Mouse (Mus musculus) thymus, postnatal 10 days (tissue): ENCODE measurements around the gene Il20rb.

Source experiments
- DNase-seq, 2 experiments: peaks; one replicate each; pipeline ENCODE4 v3.0.0; 2021; ENCODE audit warnings: low spot score in 2 of 2

Il20rb gene

DNA sequence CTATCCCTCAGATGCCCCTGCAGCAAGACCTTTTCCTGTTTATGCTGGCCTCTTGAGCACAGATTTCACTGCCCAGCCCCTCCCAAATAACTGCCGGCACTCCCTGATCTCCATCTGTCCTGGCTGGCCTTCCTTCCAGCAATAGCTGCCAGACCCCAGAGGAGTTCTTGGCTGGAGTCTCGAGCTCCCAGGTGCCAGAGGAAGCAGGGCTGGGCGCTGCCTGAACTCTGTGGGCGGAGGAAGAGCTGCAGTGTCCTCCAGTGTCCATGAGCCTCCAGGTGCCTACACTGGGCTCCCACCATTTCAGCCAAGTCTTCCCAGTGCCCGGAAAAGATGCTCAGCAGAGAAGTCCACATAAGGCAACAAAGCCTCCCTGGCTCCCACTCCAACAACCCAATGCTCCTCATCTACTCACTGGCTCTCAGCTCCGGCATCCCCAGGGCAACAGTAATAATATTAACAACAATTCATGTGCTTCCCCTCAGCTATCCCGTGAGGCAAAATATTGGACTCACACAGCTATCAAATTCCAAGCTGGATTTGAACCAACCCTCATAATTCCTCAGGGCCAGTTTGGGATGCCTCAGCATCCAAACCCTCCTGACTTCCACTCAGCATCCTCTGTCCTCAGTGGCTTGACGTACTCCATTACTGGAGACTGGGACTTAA is 15.5 kb downstream of the Il20rb start:
- no peak for DNase-seq

DNA sequence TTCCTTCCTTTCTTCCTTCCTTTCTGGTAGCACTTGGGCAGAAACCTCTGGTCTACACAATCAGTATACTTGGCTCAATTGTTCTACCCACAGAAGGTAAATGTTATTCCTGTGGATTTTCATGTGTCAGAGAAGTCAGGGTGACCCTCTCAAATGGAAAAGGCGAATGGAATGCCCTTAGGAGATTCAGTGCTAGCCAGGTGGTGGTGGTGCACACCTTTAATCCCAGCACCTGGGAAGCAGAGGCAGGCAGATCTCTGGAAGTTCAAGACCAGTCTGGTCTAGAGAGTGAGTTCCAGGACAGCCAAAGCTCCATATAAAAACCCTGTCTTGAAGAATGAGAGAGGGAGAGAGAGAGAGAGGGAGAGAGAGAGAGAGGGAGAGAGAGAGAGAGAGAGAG is 16.4 kb downstream of the Il20rb start:
- DNase-seq: no peak

DNA sequence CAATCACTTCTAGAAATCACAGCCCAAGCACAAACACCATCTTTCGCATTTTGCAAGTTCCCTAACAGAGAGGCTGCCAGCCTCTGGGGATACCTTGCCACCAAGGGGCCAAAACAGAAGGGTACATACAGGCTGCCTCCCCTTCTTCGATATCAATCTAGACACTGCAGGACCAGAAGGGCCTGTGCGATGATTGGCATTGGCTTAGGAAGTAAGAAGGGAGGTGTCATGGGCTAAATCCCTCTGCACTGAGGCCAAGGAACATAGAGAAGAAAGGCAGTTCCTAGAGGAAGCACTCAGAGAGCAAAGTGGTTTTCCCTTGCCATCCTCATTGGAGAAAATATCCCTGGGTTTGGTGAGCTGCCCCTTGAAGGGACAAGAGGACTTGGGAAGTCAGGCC is 16.9 kb downstream of the Il20rb start:
- DNase-seq: no peak

DNA sequence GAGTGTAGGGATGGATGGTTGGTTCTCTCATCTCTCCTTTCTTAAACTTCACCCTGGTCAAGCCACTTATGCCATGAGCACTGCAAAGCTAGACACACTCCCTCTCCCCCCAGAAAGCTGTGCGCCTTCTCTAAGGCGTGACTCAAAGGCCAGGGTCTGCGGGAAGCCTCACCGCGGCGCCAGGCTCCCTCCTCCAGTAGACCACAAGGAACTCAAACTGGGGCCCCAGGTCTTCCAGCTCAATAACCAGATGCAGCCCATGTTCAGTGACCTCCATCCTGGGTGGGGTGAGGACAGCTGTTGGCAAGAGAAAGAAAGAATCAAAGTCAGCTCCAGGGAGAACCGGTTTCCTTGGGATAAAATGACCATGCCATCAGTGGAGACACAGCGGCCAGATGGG is 18.4 kb downstream of the Il20rb start:
- DNase-seq: no peak

DNA sequence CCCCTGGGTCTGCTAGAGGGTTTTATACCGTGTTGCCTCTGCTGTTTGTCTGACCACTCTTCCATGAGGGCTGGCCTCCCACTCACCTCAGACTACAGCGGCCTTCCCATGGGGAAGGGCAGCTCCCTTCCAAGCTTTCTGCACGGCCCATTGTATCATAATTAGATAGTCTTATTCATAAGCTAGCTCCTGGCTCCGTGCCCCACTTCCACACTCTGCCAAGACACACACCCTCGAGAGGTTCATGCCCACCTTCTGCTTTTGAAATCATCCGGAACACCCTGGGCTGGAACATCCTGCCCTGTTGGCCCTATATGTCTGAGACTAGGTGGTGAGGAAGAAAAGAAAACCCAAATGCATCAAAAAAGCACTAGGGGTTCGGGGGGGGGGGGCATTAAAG is 18.9 kb downstream of the Il20rb start:
- no peak for DNase-seq

DNA sequence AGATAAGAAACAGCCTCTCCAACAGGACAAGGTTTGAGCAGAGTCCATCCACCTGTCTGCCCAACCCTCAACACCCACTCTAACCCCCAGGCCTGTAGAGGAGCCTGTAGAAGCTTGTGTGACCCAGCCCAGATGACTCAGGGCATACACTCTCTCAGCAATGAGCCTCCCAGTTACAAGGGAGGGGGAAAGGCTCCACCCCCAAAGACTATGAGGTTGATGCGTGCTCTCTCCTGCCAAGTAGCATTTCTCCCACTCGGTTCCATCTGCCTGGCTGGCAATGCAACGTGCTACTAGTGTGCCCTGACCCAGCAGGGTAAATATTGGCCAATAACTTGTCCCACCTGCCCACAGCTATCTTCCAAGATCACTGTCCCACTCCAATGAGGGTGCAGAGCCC is 19.8 kb downstream of the Il20rb start:
- DNase-seq: no peak

DNA sequence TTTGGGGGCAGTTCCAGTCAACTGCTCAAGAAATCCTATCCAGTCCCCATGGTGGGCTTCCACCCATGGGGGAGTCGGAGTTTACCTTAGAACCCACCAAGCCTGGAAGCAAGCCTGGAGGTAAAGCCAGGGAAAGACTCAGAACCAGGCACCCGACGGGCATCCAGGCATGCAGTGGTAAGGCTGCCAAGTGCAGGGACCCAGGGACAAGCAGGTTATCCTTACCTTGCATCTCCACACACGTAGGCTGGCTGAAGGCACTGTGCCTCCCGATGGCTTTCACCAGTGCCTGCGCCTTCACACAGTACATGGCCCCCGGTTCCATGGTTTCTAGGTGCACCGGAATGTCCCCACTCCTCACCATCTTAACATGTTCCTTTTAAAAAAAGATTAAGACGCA is 20.6 kb downstream of the Il20rb start:
- DNase-seq: no peak

DNA sequence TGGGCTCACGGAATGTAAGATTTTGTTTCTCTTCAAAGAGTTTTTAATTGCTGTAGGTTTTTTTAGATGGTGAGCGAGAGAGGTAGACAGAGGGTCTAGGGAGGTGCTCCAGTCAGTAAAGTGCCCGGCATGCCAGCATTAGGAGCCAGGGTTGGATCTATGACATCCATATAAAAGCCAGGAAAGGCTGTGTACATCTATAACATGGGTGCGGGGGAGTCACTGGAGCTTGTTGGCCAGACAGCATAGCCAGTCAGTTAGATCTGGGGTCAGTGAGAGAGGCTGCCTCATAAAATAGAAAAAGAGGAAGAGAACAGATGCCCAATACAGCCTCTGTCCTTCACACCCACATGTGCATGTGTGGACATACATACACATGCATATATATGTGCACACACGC is 21.2 kb downstream of the Il20rb start:
- DNase-seq: no peak

DNA sequence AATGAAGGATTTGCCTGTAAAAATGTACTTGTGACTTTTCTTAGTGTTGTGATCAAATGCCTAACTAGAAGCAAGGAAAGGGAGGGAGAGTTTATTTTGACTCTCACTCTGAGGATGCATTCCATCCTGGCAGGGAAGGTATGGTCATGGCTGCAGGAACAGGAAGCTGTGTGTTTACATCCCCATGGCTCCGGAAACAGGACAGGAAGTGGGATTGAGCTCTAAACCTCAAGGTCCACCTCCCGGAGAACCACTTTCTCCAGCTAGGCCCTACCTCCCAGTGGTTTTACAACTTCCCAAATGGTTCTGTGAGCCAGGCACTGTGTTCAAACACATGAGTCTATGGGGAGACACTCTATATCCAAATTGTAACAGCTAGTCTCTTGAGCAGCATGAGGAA is 22.8 kb downstream of the Il20rb start:
- no peak for DNase-seq

DNA sequence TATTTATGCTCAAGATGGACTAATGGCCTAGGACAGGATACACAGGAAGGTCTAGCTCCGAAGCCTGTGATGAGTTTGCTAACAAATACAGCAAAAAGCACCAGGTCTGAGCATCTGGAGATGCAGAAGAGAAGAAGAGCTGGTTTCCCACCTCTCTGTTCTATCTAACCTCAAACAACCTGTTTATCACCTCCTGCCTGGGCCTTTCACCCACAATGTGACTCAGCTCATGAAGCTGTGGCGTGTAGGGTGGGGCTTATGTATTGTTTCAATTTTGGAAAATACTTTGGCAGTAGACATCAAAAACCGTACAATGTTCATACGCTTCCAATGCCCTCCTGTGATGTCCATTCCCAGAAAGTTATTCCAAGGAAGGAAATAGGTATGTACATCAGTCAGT is 24.5 kb downstream of the Il20rb start:
- no peak for DNase-seq

DNA sequence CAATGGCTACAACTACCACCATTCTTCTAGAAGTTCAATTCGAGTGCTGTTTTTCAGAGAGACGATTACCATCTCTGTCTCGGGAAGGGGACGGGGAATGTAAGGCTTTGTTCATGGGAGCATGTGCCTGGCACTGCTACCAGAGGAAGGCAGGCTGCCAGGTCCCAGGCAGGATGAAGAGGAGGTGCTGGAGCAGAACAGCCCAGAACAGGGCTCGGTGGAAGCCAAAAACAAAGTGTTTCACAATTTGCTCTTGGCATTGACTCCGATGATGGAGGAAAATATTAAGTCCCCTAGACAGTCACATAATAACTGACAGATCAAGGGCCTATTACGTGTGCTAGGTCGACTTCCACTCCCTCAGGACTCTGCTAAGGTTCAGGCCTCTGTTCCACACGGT is 24.9 kb downstream of the Il20rb start:
- DNase-seq: no peak

DNA sequence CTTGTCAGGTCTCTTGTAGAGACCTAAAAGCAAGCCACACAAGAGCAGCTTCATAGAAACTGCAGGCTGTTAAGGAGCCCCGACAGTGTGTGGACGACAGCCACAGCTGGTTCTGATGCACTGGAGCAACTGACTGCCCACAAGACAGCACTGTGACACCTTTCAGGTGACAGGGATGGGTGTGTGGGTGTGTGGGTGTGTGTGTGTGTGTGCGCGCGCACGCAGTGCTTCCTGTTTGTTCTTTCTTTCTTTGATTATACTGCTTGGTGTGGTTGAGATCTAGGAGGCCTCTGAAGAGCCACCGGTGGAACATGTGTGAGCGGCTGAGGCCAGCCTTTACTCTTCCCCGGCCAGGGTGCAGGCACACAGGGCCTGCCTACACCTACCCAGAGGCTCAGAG is 26.4 kb downstream of the Il20rb start:
- peak; percentile 75 for DNase-seq

DNA sequence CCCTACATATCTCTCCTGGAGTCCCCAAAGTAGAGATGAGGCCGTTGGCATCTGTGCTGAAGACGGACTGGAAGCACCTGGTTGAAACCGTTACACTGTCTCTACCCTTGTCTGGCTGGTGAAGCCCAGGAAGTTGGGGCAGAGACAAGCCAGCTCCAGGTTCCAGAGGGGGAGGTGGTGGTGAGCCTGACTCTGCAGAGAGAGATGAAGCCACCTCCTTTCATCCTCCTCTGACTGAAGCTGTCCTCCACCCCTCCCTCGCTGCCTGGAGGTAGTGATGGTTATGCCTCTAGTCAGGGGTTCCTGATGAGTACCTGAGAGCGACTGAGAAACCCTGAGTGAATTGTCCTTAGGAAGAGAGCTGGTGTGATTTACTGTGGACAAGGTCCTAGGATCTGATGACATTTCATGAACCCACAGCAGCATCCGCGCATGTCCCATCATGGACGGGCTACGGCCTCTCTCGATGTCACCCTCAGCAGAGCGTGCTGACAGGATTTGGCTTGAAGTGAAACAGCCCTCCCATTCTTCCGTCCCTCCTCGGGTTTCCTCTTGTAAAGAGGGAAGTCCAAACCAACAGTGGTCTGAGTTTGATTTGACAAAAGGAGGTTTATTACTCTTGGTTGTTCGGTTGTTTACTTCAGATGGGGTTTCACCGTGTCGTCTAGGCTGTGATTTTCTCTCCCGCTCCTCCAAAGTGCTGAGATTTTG is 28.5 kb downstream of the Il20rb start:
- DNase-seq: peak; percentile 66 to 78

DNA sequence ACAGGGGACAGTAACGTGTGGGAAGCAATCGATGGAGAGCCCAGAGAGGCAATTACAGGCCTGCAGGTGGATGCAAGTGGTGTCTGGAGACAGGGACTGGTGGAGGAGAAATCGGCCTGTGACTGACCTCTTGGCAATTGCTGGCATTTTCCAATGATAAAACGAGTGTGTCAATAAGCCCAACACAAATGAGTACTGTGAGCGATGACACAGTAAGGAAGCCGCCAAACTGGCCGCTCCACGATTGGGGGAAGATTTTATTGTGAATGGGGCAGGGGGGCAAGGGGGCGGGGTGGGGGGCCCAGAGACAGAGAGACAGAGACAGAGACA is 32.0 kb downstream of the Il20rb start:
- no peak for DNase-seq

DNA sequence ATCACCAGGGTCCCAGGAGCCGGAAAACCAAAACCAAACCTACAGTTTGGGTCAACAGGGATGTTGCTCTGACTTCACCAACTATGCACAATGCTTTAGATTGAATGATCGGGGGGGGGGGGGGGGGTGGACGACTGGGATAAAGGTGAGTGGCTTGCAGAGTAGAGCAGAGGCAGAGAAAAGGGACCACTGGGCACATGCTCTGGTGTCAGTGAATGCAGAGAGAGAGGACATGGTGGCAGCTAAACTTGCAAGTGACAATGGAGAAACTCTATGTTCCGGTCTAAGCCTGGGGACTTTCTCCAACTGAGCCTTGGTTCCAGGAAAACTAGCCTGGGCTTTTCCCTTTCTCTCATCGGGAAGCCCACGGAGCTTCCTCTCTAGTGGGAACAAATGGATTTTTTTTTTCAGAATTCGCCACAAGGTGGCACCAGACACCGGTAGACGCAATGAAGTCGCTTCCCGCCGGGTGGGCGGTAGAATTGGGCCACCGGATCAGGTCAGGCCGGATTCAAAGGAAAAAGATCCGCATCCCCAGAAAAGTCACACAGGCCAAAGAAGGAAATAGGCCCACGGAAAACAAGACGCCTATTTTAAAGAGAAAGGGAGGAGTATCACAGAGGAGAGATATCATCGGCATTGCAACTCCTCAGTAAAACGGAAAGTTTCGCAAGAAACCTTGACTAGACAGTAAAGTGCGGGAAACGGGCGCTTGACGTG is 32.5 kb downstream of the Il20rb start:
- DNase-seq: peak; percentile 59 to 82

DNA sequence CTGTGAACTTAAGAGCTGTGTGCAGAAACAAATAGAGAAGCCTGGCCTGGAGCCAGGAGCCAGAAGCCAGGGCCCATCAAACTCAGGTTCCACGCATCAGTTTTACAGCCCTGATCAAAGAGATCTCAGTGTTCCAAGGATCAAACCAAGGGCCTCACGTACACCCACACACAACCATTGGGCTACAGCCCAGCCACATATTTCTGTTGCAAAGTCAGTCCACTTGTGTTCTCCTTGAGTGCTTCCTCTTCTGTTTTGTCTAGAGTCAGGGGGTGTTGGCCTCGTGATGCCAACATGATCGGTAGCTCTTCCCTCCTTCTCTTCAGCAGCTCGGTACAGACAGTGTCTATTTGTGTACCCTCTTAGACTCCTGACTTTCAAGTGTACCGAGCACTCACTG is 34.2 kb downstream of the Il20rb start:
- no peak for DNase-seq

DNA sequence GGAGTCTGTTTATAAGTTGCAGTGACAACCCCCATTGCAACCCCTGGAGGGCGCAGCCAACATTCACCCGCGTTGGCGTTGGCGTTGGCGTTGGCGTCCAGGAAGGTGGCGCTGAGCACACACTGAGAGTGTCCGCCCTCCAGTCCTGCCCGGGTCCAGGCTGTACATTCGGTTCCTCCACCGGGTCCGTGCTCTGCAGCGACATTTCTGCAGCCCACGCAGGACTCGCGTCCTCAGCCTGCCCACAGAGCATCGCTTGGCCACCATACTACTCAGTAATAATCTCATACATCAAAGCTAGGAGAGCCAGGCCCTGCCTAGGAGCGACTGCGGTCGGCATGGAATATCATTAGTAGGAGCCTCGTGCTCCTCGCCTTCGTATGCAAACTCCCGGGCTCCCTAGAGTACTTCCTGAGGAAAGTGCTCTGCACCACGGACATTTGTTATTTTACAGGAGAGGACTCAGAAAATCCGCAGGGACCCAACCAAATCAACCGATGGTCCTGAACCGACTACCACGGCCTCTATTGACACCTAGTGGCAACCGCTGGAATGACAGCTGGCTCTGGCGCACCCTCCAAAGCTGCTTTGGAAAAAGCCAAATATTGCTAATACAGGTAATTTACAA is 40.4 kb downstream of the Il20rb start:
- peak in 1 of 2 experiments; percentile 73 for DNase-seq

DNA sequence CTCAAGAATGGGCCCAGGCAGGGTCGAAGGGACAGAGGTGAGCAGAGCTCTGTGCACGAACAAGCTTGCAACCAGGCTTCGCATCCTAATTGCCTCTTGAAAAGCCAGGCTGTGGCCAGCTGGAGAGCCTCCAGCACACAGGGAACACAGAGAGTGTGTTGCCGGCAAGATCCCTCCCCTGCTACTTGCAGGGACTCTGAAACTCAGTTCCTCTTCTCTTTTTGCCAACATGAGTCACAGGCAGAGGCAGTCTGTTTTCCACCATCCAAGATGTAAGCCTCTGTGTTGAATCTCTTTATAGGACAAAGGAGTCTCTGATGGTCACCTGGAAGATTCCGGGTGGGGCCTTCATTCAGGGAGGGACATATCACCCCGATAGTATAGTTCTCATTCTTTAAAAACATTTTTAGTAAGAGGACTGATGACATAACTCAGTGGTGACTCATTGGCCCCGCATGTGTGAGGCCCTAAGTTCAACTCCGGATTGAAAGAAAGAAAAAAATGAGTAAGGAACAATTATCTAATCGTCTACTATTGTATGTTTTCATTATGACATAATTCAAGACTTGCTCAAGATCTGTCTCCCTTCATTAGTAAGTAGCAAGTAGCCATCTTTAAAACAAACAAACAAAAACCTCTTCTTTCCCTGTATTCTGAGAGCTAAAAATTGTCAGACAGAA is 46.3 kb downstream of the Il20rb start:
- no peak for DNase-seq

DNA sequence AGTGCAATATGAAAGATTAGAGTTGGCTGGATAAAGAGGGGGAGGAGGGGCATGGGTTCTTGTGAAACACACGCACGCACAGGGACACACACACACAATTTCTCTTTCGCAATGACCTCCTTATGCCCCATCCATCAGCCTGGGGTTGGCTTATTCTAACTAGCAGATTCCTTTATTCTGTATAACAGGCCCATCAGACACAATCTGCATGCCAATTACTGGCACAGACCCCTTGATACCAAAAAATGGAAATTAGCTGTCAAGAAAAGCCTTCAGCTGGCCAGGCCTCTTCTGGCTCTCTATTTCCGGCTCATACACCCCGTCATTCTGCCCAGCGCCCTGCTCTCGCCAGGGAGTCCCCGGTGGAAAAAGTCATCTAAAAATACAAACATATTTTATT is 47.1 kb downstream of the Il20rb start:
- no peak for DNase-seq

DNA sequence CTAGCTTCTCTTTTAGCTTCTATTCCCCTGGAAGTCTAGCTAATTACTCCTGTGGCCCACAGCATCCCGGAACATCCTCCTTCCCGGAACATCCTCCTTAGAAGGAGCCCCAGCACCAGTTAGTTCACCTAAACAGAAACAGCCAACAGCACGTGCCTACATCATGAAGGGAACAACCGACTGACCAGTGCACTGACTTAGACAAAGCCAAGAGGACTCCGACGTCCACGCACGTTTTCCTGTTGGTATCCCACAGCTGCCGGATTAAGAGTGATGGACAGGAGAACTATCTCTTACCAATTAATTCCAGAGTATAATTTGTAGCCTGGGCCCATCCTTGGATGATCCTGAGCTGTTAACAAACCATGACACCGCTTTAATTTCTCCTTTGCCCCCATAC is 47.6 kb downstream of the Il20rb start:
- DNase-seq: no peak

DNA sequence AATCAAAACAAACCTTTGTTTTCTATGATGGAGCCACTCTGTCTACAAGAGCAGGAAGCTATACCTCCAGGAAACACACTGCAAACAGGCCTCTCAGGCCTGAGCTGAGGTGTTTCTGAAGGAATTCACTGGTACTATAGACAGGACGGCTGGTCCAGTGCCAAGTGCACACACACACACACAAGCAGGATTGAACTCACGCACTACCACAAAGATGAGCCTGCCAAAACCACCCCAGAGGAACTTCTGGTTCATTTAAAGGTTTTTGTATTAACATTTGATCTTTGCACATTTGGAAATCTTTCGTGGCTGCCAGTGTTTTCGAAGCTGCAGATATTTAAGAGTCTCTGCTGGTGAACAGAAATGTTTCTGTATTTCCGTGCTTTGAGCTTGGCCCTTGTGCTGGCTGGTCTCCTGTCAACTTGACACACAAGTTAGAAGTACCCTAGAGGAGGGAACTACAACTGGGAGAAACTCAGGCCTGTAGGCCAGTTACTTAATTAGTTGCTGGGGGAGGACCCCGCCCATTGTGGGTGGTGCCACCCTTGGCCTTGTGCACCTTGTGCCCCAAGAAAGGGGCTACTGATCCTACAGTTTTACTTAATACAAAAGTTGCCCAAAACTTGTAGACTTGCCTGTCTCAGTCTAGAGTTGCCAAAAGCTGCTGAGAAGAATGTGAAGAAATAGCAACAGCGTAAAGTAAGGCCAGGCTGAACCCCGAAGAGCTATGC is 49.6 kb downstream of the Il20rb start:
- no peak for DNase-seq

DNA sequence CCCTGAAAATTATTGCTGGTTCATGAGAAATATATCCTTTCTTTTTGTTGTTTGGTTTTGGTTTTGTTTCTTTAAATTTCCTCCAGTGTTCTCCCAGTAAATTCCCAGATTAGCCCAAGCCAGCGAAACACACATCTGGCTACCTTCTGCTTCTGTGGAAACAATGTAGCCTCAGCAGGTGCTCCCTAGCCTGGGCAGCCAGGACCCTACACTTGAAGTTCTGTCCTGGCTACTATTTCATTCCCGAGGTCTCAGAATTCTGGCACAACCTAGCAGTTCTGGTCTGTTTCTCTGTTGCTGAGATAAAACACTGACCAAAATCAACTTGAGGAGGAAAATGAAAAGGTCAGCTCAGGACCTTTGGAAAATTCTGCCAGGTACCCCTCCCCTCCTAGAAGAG is 55.2 kb downstream of the Il20rb start:
- no peak for DNase-seq
